Mouse (Mus musculus) adrenal gland, postnatal 0 days (tissue): Measurements from ENCODE around the gene Shank1. TPM values are rescaled to one million over a fixed set of nuclear protein-coding genes. Genes with fewer than 3 reads are reported as not detected.

Source experiments
- polyA plus RNA-seq: library from polyadenylated mRNA; unstranded; fragments of >200 nt; fragmentation: Nextera tagmentation; extraction: Ambion mirVana; gene quantifications from 2 replicates; pipeline ENCODE4 v1.2.1, GENCODE M21; 2015

The Shank1 gene
- polyA plus RNA-seq, result 2.0 and 2.9 TPM in 2 replicates

DNA sequence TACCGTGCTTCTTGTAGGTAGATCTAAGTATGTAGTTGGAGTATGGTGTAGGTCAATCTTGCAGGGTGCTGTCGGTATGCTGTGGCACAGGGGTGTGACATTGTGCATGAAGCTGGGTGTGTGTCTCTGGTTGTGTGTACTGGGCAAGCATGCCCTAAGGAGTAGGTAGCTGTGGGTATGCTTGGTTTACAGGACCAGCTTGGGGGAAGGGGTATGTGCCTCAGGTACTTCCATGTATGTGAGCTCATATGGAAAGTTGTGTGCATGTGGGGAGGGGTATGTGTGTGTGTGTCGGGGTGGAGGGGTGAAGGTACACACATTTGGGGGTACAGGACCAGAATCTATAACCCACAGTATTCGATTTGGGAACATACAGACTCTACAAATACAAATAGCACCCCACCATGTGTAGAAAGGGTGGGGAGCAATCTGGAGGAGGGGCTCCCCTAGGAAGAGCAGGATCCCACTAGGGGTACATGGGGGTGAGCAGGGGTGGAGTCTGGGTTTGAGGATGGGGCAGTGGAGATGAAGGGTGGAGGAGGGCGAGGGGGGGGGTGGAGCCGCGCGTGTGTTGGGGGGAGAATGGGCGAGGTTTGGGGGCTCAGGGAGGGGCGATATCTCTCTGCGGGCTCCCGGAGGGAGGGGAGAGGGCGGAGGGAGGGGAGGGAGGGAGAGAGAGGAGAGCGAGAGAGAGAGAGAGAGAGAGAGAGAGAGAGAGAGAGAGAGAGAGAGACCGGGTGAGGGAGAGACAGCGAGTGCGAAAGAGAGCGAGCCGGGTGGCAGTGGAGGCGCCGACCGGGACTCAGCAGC lies at the start of gene Shank1:
Gene Shank1, plus strand, starts transcription at position 779 of the 810 bp plus-strand sequence.

DNA sequence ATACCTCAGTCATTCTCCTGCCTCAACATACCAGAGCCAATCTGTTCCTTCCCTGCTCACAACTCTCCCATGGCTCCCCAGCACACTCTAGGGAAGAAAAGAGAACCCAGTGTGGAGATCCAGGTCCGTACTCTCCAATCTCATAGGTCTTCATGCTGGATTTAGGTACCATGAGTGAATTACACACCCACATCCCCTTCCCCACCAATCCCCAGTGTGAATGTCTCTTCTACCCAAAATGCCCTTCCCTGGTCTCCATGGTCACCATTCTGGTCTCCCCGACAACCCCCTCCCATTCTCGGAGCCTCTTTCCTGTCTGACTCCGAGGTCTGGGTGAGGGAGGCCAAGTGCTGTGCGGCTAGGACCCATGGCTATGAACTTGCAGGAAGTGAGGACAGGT lies 48.9 kb upstream of the Shank1 start, which contains the start of gene Gm15517:
Gene Gm15517, plus strand, starts transcription at position 301 of the 400 bp plus-strand sequence.

DNA sequence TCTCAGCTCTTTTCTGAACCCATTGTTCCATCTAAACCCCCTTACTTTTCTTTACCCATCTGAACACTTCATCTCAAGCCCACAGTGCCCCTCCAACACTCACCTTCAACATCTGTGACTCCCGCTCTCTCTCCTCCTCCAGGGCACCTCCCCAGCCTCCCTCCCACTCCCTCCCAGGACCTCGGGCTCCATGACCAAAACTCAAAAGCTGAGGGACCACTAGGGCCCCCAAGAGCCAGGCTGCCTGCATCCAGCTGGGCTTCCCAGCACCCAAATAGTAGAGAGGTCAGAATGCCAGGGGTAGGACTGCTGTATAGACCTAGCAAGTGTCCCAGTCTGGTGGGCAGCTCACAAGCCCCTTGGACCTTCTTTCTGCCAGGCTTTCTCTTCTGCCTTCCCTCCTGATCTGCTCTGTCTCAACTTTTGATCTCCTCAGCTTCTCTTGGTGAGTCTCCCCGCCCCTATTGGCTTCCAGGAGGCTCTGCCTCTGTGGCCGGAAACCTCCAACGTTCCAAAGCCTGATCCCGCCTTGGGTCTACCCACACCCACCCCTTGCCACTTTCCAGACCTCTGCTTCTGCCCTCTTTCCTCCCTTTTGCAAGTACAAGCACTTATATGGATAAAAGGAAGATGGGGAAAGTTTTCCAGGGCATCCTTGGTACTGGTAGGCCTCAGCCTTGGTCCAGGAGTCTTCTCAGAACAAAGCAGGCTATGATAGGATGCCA lies 3.4 kb upstream of the Shank1 start, which contains the start of gene Clec11a:
Gene Clec11a, minus strand, starts transcription at position 387 of the 725 bp plus-strand sequence.

GRCm38 (mm10) chr7:44383980-44384715 lies 74.1 kb downstream of the Shank1 start, which contains the start of gene Syt3:
Syt3 (plus strand) TSS chr7:44384102.

DNA sequence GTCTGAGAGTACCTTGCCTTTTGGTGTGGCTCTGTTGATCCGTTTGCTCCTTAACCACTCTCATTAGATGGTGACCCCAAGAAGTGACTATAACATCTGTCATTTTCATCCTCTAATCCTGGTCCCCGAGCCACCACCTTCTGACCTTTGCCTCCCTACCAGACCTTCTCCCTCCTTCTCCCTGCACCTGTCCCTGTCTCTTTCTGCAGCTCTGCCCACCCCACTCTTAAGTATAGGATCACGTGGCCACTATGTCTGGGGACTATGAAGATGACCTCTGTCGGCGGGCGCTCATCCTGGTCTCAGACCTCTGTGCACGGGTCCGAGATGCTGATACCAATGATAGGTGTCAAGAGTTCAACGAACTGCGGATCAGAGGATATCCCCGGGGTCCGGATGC lies 75.7 kb downstream of the Shank1 start, which contains the start of gene 1700008O03Rik:
Gene 1700008O03Rik, minus strand, starts transcription at position 101 of the 400 bp plus-strand sequence.

Other genes starting within 250 kb of the Shank1 start
- gene Klk1b21, start 207.9 kb upstream of the Shank1 start, polyA plus RNA-seq, result not detected in 2 replicates
- not detected in 2 replicates for gene Klk1b22, start 197.6 kb upstream of the Shank1 start, polyA plus RNA-seq
- gene Klk1b16, start 173.5 kb upstream of the Shank1 start, polyA plus RNA-seq, result not detected in 2 replicates
- gene Klk1b24, start 122.0 kb upstream of the Shank1 start, polyA plus RNA-seq, result not detected in 2 replicates
- gene Klk1b3, start 112.1 kb upstream of the Shank1 start, polyA plus RNA-seq, result not detected in 2 replicates
- not detected in 2 replicates for gene Klk1b4, start 102.8 kb upstream of the Shank1 start, polyA plus RNA-seq
- not detected in 2 replicates for gene Klk1b5, start 94.3 kb upstream of the Shank1 start, polyA plus RNA-seq
- 0.37 and 1.4 TPM in 2 replicates for gene Klk1, start 84.9 kb upstream of the Shank1 start, polyA plus RNA-seq
- 0.17 TPM in 1 of 2 replicates, not detected in the other for gene Gm36864, start 74.1 kb upstream of the Shank1 start, polyA plus RNA-seq
- 0.58 and 2.0 TPM in 2 replicates for gene 1700028J19Rik, start 63.6 kb upstream of the Shank1 start, polyA plus RNA-seq
- 76.2 and 139 TPM in 2 replicates for gene 2410002F23Rik, start 63.5 kb upstream of the Shank1 start, polyA plus RNA-seq
- gene Acp4, start 52.9 kb upstream of the Shank1 start, polyA plus RNA-seq, result not detected in 2 replicates
- not detected in 2 replicates for gene Gm15517, start 48.8 kb upstream of the Shank1 start, polyA plus RNA-seq
- gene Clec11a, start 3.4 kb upstream of the Shank1 start, polyA plus RNA-seq, result 9.6 and 11.3 TPM in 2 replicates
- gene Syt3, start 73.8 kb downstream of the Shank1 start, polyA plus RNA-seq, result 3.1 and 3.6 TPM in 2 replicates
- 1.2 and 2.0 TPM in 2 replicates for gene 1700008O03Rik, start 75.6 kb downstream of the Shank1 start, polyA plus RNA-seq
- 1.3 and 3.1 TPM in 2 replicates for gene Lrrc4b, start 118.8 kb downstream of the Shank1 start, polyA plus RNA-seq
- 1.4 and 2.2 TPM in 2 replicates for gene Aspdh, start 155.1 kb downstream of the Shank1 start, polyA plus RNA-seq
- 53.4 and 55.2 TPM in 2 replicates for gene Josd2, start 157.7 kb downstream of the Shank1 start, polyA plus RNA-seq
- 102 and 104 TPM in 2 replicates for gene Emc10, start 186.3 kb downstream of the Shank1 start, polyA plus RNA-seq
- gene Fam71e1, start 186.3 kb downstream of the Shank1 start, polyA plus RNA-seq, result 17.2 and 25.9 TPM in 2 replicates
- gene Mybpc2, start 214.4 kb downstream of the Shank1 start, polyA plus RNA-seq, result 0.41 and 0.92 TPM in 2 replicates
- gene Spib, start 221.8 kb downstream of the Shank1 start, polyA plus RNA-seq, result 0.50 and 0.86 TPM in 2 replicates
- 19.6 and 23.4 TPM in 2 replicates for gene Pold1, start 238.6 kb downstream of the Shank1 start, polyA plus RNA-seq
- gene Nr1h2, start 243.7 kb downstream of the Shank1 start, polyA plus RNA-seq, result 63.2 and 98.6 TPM in 2 replicates